Mouse (Mus musculus): ENCODE measurements around the gene Eps8. TPM values are rescaled to one million over a fixed set of nuclear protein-coding genes. Genes with fewer than 3 reads are reported as not detected.

Gene Eps8
- polyA plus RNA-seq, 1 experiment from 2014 or later: 102 TPM

- H3K27ac ChIP-seq (ENCODE audit: low read length): no peak overlapping the region
These were observed 98.0 kb downstream of the Eps8 start for GRCm38 (mm10) chr6:137556636-137557035.

GRCm38 (mm10) chr6:137550181-137550580 is 104.5 kb downstream of the Eps8 start:
- Histone ChIP-seq H3K4me3 (ENCODE audit: low read length) (no peak overlapping the region), H3K27me3 (replicated peaks; ENCODE audit: control insufficient read depth, insufficient read depth, low read length) (no peaks in the 10 kb centered on the region), H3K9me3 (ENCODE audit: control insufficient read depth, low read length) (no peaks in the 10 kb centered on the region), H3K4me2 (ENCODE audit: low read depth, low read length) (0 out of 2 replicates have a peak overlapping the region, but pooled peaks have one; percentile 0), H3K27ac (ENCODE audit: low read length) (peak overlapping the region; percentile 66), H3K4me1 (ENCODE audit: control insufficient read depth, insufficient read depth, low read length) (peaks cover 29% of the 10 kb centered on the region; the same call in 1 of the 2 replicates), H3K9ac (ENCODE audit: low read depth, low read length) (no peak overlapping the region), H3K36me3 (ENCODE audit: control insufficient read depth, insufficient read depth, low read length) (no peaks in the 10 kb centered on the region)
- ATAC-seq: peak; percentile 92
- WGBS: 46% methylated on average over 8 of the region's 8 CpGs

More at GRCm38 (mm10) chr6:137556636-137557035, 98.0 kb downstream of the Eps8 start:
- WGBS: 86% methylated on average over 5 of the region's 5 CpGs
- no peak overlapping the region for H3K4me3 ChIP-seq (ENCODE audit: low read length)
- no peak overlapping the region for H3K4me2 ChIP-seq (ENCODE audit: low read depth, low read length)
- H3K9me3 ChIP-seq (ENCODE audit: control insufficient read depth, low read length): no peaks in the 10 kb centered on the region
- no peak for ATAC-seq
- peaks cover 4% of the 10 kb centered on the region; the same call in 1 of the 2 replicates for H3K36me3 ChIP-seq (ENCODE audit: control insufficient read depth, insufficient read depth, low read length)
- H3K27me3 ChIP-seq (replicated peaks; ENCODE audit: control insufficient read depth, insufficient read depth, low read length): no peaks in the 10 kb centered on the region
- peaks cover 16% of the 10 kb centered on the region; the same call in 1 of the 2 replicates for H3K4me1 ChIP-seq (ENCODE audit: control insufficient read depth, insufficient read depth, low read length)
- H3K9ac ChIP-seq (ENCODE audit: low read depth, low read length): no peak overlapping the region

GRCm38 (mm10) chr6:137548613-137549012 is 106.1 kb downstream of the Eps8 start:
- H3K4me2 ChIP-seq (ENCODE audit: low read depth, low read length): no peak overlapping the region
- 74% methylated on average over 5 of the region's 5 CpGs for WGBS
- H3K27ac ChIP-seq (ENCODE audit: low read length): 0 out of 2 replicates have a peak overlapping the region, but pooled peaks have one; percentile 1
- H3K9me3 ChIP-seq (ENCODE audit: control insufficient read depth, low read length): no peaks in the 10 kb centered on the region
- peaks cover 27% of the 10 kb centered on the region; the same call in 1 of the 2 replicates for H3K4me1 ChIP-seq (ENCODE audit: control insufficient read depth, insufficient read depth, low read length)
- no peaks in the 10 kb centered on the region for H3K36me3 ChIP-seq (ENCODE audit: control insufficient read depth, insufficient read depth, low read length)
- H3K27me3 ChIP-seq (replicated peaks; ENCODE audit: control insufficient read depth, insufficient read depth, low read length): no peaks in the 10 kb centered on the region
- H3K9ac ChIP-seq (ENCODE audit: low read depth, low read length): no peak overlapping the region
- H3K4me3 ChIP-seq (ENCODE audit: low read length): no peak overlapping the region
- ATAC-seq: no peak

GRCm38 (mm10) chr6:137547555-137547954 is 107.1 kb downstream of the Eps8 start:
- H3K27ac ChIP-seq (ENCODE audit: low read length): no peak overlapping the region
- WGBS: 75% methylated on average over 2 of the region's 2 CpGs

GRCm38 (mm10) chr6:137546101-137546500 is 108.6 kb downstream of the Eps8 start:
- Histone ChIP-seq H3K4me3 (ENCODE audit: low read length) (no peak overlapping the region), H3K4me1 (ENCODE audit: control insufficient read depth, insufficient read depth, low read length) (peaks cover 33% of the 10 kb centered on the region; the same call in 1 of the 2 replicates), H3K4me2 (ENCODE audit: low read depth, low read length) (no peak overlapping the region), H3K9me3 (ENCODE audit: control insufficient read depth, low read length) (no peaks in the 10 kb centered on the region), H3K9ac (ENCODE audit: low read depth, low read length) (no peak overlapping the region), H3K27me3 (replicated peaks; ENCODE audit: control insufficient read depth, insufficient read depth, low read length) (no peaks in the 10 kb centered on the region), H3K27ac (ENCODE audit: low read length) (no peak overlapping the region), H3K36me3 (ENCODE audit: control insufficient read depth, insufficient read depth, low read length) (no peaks in the 10 kb centered on the region)
- no peak for ATAC-seq
- 89% methylated on average over 6 of the region's 6 CpGs for WGBS

More at GRCm38 (mm10) chr6:137547555-137547954, 107.1 kb downstream of the Eps8 start:
- Histone ChIP-seq H3K4me3 (ENCODE audit: low read length) (no peak overlapping the region), H3K9ac (ENCODE audit: low read depth, low read length) (no peak overlapping the region), H3K27me3 (replicated peaks; ENCODE audit: control insufficient read depth, insufficient read depth, low read length) (no peaks in the 10 kb centered on the region), H3K9me3 (ENCODE audit: control insufficient read depth, low read length) (no peaks in the 10 kb centered on the region), H3K4me2 (ENCODE audit: low read depth, low read length) (no peak overlapping the region), H3K4me1 (ENCODE audit: control insufficient read depth, insufficient read depth, low read length) (peaks cover 35% of the 10 kb centered on the region; the same call in 1 of the 2 replicates), H3K36me3 (ENCODE audit: control insufficient read depth, insufficient read depth, low read length) (no peaks in the 10 kb centered on the region)
- no peak for ATAC-seq

- ATAC-seq: no peak
- Histone ChIP-seq H3K27ac (ENCODE audit: low read length) (no peak overlapping the region; the same call in 1 of the 2 replicates), H3K4me3 (ENCODE audit: low read length) (no peak overlapping the region)
These were observed 109.3 kb downstream of the Eps8 start for GRCm38 (mm10) chr6:137545341-137545740.

GRCm38 (mm10) chr6:137542231-137543152 is 112.2 kb downstream of the Eps8 start:
- H3K4me2 ChIP-seq (ENCODE audit: low read depth, low read length): peak overlapping the region; percentile 35
- ATAC-seq: no peak
- H3K9ac ChIP-seq (ENCODE audit: low read depth, low read length): peak overlapping the region; percentile 1
- no peaks in the 10 kb centered on the region for H3K36me3 ChIP-seq (ENCODE audit: control insufficient read depth, insufficient read depth, low read length)
- H3K27me3 ChIP-seq (replicated peaks; ENCODE audit: control insufficient read depth, insufficient read depth, low read length): no peaks in the 10 kb centered on the region
- H3K4me3 ChIP-seq (ENCODE audit: low read length): peak overlapping the region; percentile 3; the same call in 1 of the 2 replicates
- 21% methylated on average over 10 of the region's 10 CpGs for WGBS
- H3K4me1 ChIP-seq (ENCODE audit: control insufficient read depth, insufficient read depth, low read length): peaks cover 16% of the 10 kb centered on the region; the same call in 1 of the 2 replicates
- peak overlapping the region; percentile 89 for H3K27ac ChIP-seq (ENCODE audit: low read length)
- no peaks in the 10 kb centered on the region for H3K9me3 ChIP-seq (ENCODE audit: control insufficient read depth, low read length)

More at GRCm38 (mm10) chr6:137545341-137545740, 109.3 kb downstream of the Eps8 start:
- no peaks in the 10 kb centered on the region for H3K9me3 ChIP-seq (ENCODE audit: control insufficient read depth, low read length)
- no peak overlapping the region for H3K9ac ChIP-seq (ENCODE audit: low read depth, low read length)
- no peak overlapping the region for H3K4me2 ChIP-seq (ENCODE audit: low read depth, low read length)
- H3K27me3 ChIP-seq (replicated peaks; ENCODE audit: control insufficient read depth, insufficient read depth, low read length): no peaks in the 10 kb centered on the region
- H3K4me1 ChIP-seq (ENCODE audit: control insufficient read depth, insufficient read depth, low read length): peaks cover 31% of the 10 kb centered on the region; the same call in 1 of the 2 replicates
- H3K36me3 ChIP-seq (ENCODE audit: control insufficient read depth, insufficient read depth, low read length): no peaks in the 10 kb centered on the region
- 86% methylated on average over 3 of the region's 3 CpGs for WGBS

- WGBS: 40% methylated on average over 17 of the region's 17 CpGs
- no peaks in the 10 kb centered on the region for H3K9me3 ChIP-seq (ENCODE audit: control insufficient read depth, low read length)
- H3K9ac ChIP-seq (ENCODE audit: low read depth, low read length): no peak overlapping the region; the same call in 1 of the 2 replicates
- ATAC-seq: peak; percentile 71
- H3K4me2 ChIP-seq (ENCODE audit: low read depth, low read length): peak overlapping the region; percentile 35
- H3K36me3 ChIP-seq (ENCODE audit: control insufficient read depth, insufficient read depth, low read length): peaks cover 6% of the 10 kb centered on the region; the same call in 1 of the 2 replicates
- peak overlapping the region; percentile 89 for H3K27ac ChIP-seq (ENCODE audit: low read length)
- peaks cover 16% of the 10 kb centered on the region; the same call in 1 of the 2 replicates for H3K4me1 ChIP-seq (ENCODE audit: control insufficient read depth, insufficient read depth, low read length)
- no peaks in the 10 kb centered on the region for H3K27me3 ChIP-seq (replicated peaks; ENCODE audit: control insufficient read depth, insufficient read depth, low read length)
- H3K4me3 ChIP-seq (ENCODE audit: low read length): peak overlapping the region; percentile 3; the same call in 1 of the 2 replicates
These were observed 113.2 kb downstream of the Eps8 start for GRCm38 (mm10) chr6:137541216-137542176.

Data from intestine, embryonic 16.5 days (tissue).